Mouse (Mus musculus) adrenal gland, postnatal 10 days (tissue): ENCODE measurements at regions not wholly inside any gene's neighbourhood (a gene's known extent, or its start where the extent isn't known, plus 50 kb on each side); places are given as distances from the start of the nearest gene placed in this dataset.
"Not testable (repeated sequence)": the region's sequence is repeated elsewhere in the genome, so short reads cannot be mapped to it uniquely, and the experiment has no call there.

ENCODE experiments used
- DNase-seq: peaks from one replicate; pipeline ENCODE4 v3.0.0; 2021; ENCODE audit warnings: mixed read lengths

DNA sequence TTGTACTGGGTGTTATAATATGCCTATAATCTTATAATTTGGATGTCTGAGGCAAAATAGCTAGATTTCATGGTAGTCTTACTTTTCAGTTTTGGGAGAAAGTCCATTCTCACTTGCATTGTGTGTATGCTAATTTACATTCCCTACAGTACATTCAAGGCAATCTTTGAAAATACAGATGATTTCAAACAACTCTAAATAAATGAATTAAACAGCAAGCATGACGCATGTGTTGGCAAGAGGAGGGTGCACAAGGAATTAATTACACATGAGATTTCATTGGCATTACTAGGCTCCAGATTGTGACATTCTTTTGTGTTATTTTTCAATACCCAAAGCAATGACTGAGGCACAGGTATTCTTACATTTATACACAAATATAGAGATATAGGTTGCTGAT, 495.2 kb upstream of the Cypt12 start:
- DNase-seq = no peak

DNA sequence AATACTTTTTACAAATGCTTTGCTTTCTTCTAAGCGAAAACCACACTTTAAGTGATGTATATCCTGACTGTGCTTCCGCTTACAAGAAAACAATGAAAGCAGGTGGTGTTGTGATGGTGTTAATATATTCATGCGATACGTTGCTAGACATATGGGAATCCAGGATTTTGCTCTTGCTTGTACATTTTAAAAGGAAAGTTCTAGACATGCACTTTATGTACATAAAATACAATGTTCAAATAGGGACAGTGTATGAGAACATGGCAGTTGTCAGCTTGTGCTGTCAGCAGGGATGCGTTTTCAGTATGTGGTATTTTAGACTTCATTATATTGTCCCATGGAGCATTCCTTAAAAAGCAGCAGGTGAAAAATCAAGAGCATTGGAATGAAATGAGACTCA, 487.7 kb upstream of the Cypt12 start:
- DNase-seq = no peak

DNA sequence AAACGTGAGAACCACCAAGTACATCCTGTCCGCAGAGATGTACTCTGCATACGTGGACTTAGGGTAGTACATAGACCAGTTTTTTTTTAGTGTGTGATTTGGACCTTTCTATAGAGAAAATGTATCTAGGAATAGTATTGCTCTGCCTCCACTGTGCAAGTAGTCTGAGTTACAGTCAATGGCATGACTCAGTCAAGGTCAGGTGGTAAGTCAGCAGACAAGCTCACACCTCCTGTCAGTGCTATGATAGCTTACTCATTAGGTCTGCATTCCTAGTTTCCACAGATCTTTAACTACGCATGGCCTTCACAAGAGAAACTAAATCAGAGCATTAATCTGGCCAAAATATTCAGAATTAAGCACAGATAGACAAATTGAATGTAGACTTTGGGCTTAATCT, 486.8 kb upstream of the Cypt12 start:
- peak; percentile 2 for DNase-seq

DNA sequence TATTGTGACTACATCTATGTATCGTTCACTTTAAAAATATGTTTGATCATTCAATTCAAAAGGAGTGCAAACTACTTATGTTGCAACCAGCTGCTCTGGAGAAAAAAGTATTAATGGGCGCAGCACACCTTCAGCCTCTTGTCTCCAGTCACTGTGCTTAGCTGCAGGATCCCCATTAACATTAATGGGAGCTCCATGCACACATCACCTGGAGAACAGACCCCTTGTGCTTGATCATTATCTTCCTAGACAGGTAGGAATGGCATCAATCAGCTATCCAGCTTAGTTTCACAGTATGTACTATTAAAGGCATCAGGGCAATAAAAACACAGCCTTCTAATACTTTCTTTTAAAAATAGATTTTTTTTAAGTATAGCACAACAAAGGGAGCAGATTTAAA, 474.4 kb upstream of the Cypt12 start:
- no peak for DNase-seq

DNA sequence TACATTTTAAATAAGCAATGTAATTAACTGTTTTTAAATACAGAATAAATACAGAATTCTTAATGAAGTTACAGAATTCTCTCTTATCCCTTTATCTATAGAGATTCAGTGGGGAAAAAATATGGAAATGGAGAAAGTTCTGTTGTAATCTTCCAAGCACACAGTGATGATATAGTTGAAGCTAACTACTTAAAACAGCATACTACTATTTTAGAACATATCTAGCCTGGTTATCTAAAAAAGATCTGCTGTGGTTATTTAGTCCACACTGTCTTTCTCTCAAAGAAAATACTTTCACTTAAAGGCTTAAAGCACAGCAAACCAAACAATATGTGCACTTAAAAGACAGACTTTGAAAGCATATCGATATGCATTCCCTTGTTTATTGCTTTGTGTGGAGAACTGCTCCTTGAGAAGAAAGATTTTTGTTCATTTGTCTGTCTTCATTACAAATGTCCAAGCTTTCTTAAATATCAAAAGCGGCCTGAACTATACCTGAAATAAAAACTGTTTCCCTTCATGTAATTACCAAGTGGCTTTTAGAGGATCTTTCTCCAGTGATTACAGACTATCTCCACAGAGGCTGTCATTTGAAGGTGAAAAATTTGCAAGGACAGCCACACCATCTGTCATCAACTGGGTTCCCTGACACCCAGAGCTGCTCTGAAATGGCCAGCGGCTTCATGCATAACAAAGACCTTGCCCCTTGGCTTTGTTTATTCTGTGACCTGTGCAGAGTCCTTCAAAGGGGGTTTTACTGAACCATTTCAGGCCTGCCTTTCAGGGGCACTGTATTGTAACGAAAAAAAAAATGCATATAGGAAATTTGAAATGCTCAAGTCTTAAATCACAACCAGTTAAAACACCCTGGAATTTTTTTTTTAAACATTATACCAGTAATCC, 458.7 kb upstream of the Cypt12 start:
- DNase-seq = no peak

DNA sequence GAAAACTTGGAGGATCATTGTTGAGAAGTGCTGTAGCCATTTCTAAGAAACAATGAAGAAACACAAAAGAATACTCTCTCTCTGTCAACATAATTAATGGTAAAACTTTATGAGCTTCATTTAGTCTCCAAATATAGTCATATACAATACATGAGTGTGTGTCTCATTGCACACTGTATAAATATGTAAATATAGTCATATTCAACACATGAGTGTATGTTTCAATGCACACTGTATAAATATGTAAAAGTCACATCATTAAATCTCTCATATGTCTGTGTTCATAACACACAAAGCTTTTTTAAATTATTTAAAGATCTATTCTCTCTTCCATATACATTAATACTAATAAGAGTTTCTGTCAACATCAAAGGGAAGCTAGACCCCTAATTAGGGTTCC, 457.6 kb upstream of the Cypt12 start:
- no peak for DNase-seq

DNA sequence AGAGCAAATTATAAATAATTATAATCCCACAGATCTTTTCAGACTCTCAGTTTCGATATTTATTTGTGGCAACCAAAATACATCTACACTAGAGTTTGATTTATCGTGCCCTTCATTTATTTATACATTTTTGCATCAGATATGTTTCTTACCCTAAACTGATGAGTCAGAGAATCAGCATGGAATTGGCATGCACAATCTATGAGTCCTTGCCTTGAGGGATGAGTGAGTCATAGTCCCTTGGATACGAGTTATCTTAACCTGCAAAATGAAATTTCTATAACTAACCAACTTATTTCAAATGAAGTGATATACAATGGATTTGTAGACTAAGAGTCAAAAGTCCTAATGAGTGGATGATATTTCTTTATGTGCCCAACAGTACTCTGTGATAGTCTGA, 449.9 kb upstream of the Cypt12 start:
- no peak for DNase-seq

DNA sequence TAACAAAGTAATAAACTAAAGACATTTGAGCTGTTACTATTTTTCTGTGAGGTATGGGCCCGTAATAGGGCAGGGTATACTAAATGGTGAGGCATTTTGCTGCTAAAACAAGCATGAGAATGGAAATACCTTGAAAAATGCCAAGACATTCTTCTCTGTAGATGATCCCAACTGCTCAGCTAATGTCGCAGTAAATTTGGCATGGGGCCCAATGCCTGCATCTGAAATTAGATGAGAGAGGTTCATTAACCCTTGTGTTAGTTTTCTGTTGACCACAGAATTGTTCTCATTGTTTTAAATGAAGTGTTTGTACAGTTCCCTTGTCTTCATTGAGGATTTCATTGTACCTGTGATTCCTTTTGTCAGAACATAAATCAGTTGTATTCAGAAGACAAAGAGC, 446.7 kb upstream of the Cypt12 start:
- peak; percentile 1 for DNase-seq

DNA sequence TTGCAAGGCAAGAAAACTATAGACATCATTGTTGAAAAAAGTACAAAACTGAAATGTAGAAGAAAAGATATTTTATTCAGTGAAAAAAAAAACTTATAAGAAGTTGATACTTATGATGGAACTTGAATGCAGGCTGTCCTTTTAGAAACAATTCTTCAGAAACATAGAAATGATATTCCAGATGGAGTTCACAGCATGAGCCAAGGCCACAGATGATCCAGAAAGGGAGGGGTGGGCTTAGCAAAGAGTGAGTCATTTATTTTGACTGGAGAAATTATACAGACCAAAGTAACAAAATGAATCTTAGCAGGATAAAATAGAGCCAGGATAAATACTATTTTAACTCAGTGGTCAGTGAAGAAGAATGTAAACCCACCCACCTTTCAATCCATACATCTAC, 406.9 kb upstream of the Cypt12 start:
- no peak for DNase-seq

DNA sequence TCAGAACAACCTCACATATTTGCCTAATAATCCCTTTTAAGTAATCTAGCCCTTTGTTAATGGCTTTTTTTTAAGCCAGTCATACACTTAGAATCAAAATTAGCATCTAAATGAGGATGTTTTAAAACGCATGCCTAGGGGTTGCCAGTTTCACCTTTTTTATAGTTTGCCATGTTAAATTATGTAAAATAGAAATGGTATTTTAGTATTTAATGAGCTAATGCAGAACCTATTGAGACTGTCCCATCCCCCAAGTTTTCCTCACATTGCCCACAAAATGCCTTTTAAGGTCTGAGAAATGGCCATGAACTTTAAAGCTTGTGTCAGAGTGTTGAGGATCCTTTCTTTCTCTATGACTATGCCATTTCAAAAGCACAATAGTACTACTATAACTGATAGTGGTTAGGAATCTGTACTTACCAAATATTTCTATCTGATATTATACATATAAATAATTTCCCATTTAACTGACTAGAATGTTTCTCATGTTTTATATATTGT, 400.6 kb upstream of the Cypt12 start:
- DNase-seq = no peak

DNA sequence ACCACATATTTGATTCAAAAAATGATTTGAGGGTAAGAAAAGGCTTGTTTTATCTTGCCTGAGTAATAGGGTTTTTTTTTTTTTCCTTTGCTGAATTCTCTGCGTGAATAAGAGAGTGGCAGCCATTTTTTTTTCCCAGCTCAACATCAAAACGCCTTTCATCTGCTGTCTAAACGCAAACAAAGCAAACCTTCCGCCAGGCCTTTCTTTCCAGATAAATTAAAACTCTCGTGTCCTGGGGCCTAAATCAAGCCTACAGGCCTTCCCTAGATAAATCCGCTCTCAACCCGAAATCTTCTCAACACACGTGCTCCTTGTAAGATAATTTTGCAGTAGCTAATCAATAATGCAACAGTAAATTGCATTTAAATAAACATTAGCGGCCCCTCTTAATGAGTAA, 365.7 kb upstream of the Cypt12 start:
- DNase-seq = no peak

DNA sequence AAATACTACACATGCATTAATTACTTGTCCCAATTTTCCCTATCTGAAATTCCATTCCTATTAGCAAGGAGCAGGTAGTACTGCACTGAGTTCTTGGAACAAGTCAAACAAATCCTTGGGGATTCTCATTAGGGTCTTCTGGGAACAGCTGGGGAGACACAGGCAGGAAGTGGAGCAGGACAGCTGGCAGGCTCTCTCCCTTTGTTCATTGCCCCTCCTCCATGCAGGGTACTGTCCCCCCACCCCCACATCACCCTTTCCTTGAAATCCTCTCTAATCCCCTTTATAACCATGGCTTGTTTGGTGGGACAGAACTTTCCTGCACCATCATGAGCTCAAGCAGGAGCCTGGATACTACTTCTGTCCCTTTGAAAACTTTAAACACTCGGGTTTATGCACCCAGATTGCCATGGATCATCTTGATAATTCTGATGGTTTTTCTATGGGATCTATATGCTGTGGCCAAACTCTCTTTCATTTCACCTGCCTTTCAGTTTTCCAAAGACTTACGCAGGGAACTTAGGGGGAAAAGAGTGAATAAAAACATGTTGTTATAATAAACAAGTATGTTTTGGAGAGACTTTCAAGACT, 358.2 kb upstream of the Cypt12 start:
- DNase-seq = no peak

DNA sequence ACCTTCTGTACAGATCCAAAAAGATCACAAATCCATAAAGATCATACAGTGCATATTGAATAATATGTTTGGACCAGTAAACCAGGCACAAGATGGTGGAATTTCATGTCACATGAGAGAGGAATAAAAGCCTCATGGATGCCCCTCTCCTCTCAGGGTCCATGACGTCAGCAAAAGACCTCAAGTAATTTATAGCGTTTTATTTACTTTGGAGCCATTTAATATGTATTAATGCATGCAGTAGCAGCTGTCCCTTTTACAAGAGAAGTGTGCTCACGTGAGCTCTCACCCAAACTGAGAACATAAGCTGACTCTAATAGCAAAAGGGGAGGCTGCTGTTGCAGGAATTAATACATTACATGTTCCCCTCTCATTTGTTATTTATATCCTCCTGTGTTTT, 355.7 kb upstream of the Cypt12 start:
- no peak for DNase-seq

DNA sequence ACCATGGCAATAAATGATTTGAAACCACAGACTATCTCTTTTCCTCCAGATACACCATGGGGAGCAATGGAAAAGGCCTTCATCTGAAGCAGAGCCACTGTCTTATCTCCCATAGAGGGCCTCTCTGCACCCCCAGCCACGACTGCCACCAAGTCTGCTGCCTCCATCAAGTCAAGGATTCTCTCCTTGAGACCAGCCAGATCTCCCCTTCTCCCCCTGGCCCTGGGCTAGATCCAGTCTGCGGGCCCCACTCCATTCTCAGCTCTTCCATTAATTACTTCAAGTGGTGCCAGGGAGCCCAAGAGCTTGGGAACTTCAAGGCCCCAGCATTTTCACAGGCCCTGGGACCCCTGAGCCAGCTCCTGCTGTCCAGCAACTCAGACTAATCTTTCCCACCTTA, 351.8 kb upstream of the Cypt12 start:
- DNase-seq = no peak

DNA sequence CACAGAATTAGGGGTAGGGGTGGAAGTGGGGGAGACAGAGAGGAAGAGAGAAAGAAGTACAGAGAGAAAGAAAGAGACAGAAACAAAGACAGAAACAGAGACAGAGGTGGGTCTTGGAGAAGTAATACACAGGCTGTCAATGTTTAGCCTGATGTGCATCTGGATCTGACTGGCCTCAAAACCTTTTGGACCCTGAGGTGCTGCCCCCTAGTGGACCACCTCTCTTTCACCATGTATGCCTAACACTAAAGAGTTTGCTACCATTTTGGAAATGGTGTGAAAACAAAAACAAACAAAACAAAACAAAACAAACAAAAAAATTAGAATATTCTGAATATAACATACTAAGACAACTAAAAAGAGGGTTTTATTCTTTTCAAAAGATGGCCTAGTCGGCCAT, 334.7 kb upstream of the Cypt12 start:
- DNase-seq = peak; percentile 13

DNA sequence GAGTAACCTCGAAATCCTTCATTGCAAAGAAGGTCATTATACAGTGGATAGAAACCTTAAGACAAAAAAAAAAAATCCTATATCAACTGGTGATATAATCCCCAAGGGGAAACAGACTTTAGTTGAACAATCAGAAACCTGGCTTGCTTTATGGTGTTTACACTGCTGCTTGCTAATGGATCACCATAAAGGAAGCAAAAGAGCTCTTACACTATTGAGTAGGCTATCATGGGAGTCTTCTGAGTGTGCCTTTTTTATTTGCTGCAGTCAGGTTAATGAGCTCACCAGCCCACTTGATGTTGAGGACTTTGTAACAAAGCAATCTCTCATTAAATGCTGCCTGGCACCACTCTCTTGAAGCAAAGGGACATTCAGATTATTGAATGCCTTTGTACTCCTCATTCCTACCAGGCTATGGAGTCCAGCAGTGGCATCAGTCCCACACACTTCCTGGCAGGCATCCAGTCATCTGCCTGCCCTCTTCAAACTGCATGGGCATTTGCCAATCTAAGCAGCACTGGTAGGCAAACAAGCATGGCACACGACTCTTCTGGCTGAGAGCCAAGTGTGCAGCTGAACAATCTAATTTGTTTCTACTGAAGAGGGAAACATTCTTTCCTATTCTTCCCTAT, 331.7 kb upstream of the Cypt12 start:
- DNase-seq = peak; percentile 30

DNA sequence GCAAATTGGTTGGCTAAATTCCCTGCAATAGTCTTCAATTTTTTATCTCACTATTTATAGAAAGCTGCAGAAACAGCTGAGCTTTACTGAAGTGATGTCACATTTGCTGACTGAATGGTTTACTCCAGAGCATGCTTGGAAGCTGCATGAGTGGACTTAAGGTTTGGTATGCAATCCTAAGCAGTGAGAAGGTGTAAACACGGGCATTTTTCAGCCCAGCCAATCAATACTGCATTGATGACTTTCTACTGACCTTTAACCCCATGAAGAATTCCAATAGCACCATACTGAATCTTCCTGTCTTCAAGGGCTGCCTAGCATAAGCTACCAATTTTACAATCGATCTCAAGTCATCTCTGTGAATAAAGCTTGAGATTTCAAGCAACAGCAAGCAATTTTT, 328.7 kb upstream of the Cypt12 start:
- no peak for DNase-seq

DNA sequence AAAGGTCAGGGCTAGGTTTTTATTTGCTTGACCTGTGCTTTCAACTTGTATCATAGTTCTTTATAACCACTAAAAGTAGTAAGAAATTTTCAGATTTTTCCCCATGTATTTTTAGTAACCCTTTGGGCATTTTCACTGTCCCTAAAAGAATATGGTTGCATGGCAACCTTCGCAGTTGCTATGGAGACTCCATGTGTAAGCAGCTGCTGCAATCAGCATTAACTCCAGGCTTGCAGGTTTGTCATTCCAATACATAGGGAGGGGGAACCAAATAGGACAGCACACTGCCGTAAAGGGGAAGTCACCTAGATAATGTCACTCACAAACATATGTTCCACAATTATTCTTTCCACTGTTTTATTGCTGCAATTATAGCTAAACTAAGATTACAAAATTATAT, 328.3 kb upstream of the Cypt12 start:
- DNase-seq = no peak

DNA sequence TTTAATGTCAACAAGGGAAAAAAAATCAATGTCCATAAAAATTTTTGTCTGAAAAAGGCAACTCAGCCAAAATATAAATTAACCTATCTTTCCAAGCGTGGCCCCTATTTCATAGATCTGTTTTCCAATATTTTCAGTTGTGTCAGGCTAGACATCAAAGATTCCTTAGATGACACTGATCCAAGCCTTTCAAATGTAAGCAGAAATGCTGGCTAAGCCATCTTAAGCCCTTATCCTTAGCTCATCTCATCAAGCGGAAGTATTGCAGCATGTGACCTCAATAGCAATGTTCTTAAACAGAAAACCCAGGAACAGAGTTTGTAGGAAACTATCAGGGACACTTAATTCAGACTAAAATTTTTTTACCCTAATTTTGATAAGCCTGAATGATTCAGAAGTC, 327.8 kb upstream of the Cypt12 start:
- DNase-seq = no peak

DNA sequence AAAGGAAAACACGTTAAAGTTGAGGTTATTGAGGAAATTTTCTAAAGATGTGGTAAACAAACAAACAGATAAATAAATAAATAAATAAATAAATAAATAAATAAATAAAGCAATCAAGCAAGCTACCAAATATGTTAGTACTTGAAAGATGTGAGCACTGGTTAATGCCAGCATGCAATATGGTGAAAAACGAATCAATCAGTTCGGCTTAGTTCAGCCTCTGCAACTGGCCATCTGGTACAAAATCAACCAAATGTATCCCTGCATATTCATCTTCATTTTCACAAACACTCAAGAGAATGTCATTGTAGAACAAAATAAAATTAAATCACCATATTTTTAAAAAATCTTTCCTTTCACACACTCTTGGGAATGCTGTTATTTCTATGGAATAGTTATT, 315.7 kb upstream of the Cypt12 start:
- no peak for DNase-seq

DNA sequence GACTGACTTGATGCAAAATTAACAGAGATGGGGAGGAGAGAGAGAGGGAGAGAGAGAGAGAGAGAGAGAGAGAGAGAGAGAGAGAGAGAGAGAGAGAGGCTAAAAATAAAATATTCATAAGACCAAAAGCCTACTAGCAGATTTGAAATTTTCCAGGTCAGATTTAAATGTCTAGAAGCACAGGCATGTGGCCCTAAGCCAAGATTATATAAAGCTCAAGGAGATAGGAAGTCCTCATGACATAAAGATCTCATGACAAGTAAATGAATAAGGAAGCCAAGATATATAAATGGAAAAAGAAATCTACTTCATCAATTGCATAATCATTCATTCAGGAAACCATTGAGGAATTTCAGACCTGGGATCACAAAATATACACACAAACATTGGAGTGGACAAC, 311.9 kb upstream of the Cypt12 start:
- no peak for DNase-seq

DNA sequence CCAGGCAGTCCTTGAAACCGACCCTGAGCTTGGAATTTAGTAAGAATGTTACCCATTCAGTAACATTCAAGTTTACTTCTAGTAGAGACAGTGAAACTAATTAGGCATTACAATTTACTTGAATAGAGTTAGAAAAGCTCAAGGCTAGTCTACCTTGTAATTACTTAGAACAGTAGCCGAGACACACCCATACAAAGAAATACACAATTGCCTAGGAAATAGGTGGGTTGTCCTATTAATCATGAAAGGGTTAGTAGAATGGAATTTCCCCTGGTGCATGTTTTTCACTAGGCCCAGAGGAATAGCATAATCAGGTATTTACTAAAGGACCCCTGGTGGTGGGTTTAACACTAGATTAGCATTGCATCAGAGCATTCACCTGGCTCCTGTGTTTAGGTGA, 288.2 kb upstream of the Cypt12 start:
- DNase-seq = not testable (repeated sequence)

DNA sequence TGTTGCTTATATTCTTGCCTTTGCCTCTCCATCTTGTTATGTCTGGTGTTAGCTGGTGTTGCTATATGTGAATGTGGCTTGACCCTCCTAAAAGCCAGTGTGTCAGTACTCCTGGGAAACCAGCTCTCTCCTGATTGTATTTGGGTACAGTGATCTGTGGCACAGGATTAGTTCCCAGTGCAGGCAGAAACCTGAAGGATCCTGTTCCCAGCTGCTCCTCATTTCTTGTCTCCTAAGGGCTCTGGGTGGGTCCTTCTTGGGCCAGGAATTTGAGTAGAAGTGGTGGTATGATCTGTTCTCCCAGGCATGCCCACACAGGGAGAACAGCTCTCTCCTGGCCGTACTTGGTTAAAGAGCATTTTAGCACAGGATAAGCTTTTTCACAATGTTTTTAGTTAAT, 286.2 kb upstream of the Cypt12 start:
- DNase-seq = no peak

DNA sequence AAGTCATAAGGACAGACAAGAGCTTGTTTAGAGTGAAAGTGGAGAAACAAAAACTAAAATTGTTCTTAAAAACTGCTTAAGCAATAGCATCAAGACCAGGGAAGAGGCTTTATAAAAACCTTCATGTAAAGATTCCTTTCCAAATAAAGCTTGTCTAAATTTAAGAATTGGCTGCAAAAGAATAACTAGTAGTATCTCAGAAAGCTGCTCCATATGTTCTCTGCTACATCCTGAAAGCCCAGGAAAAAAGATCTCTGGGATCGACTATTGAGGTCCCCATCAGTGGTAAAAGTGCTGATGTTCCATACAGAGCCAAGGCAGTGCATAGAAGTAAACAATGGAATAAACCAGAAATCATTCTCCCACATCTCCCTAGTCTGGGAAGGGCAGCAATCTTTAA, 281.2 kb upstream of the Cypt12 start:
- no peak for DNase-seq
